Mouse (Mus musculus): Measurements from ENCODE around the gene Cbwd1. TPM values are rescaled to one million over a fixed set of nuclear protein-coding genes. Genes with fewer than 3 reads are reported as not detected.

The Cbwd1 gene
- total RNA-seq, 1 experiment = 30.5 TPM

- DNase-seq (ENCODE audit: low read depth, low spot score) = peak; percentile 63
- H3K27ac ChIP-seq (ENCODE audit: insufficient read depth, low read depth, low read length, poor library complexity, severe bottlenecking) = no peak overlapping the region
- H3K4me3 ChIP-seq (ENCODE audit: insufficient read depth in 1 of 2, low read depth in 1 of 2, low read length in 2 of 2, poor library complexity in 1 of 2, severe bottlenecking in 1 of 2) = no peak overlapping the region
- no peaks in the 10 kb centered on the region for H3K9me3 ChIP-seq (ENCODE audit: control insufficient read depth, insufficient read depth, low read depth, low read length)
- in situ Hi-C loops (cut with MboI; ENCODE audit: low sequenced_read_pairs in 2 of 2, unreplicated experiment in 2 of 2) = loop anchor here (5.0 to 10.0 kb wide), 3 partner anchors 166 to 569 kb away; no protein-coding TSS in a partner anchor
- no peaks in the 10 kb centered on the region for H3K4me1 ChIP-seq (ENCODE audit: control insufficient read depth in 2 of 2, insufficient read depth in 2 of 2, low read length in 2 of 2, poor library complexity in 1 of 2)
- no peaks in the 10 kb centered on the region for H3K36me3 ChIP-seq (ENCODE audit: control insufficient read depth, insufficient read depth, low read length, poor library complexity, severe bottlenecking)
- TF ChIP-seq ZNF384 (IDR thresholded peaks at IDR 0.05; ENCODE audit: low read depth, low read length) (no peak), CHD2 (IDR thresholded peaks at IDR 0.05; ENCODE audit: low read depth, low read length) (no peak), ZC3H11A (IDR thresholded peaks at IDR 0.05; ENCODE audit: borderline replicate concordance, low read depth, low read length) (peak; percentile 92; the same call in 1 of the 2 replicates)
- no peak overlapping the region for H3K9ac ChIP-seq (ENCODE audit: insufficient read depth, low read depth, low read length, poor library complexity, severe bottlenecking)
Measured at GRCm38 (mm10) chr19:24871037-24871635, 90.3 kb downstream of the Cbwd1 start.

Other genes starting within 250 kb of the Cbwd1 start
- 0.26 and 3.0 TPM in 2 replicates for gene Pgm5, start 99.8 kb downstream of the Cbwd1 start, total RNA-seq (2012; rRNA removed)
- gene Gm10053, start 85.9 kb downstream of the Cbwd1 start, total RNA-seq (2012; rRNA removed) = 88.4 and 144 TPM in 2 replicates
- gene Foxd4, start 60.4 kb downstream of the Cbwd1 start, total RNA-seq (2012; rRNA removed) = not detected in 2 replicates
- gene Dock8, start 37.9 kb upstream of the Cbwd1 start, total RNA-seq (2012; rRNA removed) = 0.21 and 0.49 TPM in 2 replicates

All from ES-E14 (cell line).